Mouse (Mus musculus) heart, embryonic 10.5 days (tissue): ENCODE measurements at regions not wholly inside any gene's neighbourhood (a gene's known extent, or its start where the extent isn't known, plus 50 kb on each side); places are given as distances from the start of the nearest gene placed in this dataset.
A peak's percentile ranks its signal among the peaks of the same experiment; 100 is the strongest.

Source experiments
- DNase-seq: peaks from one replicate; pipeline ENCODE4 v3.0.0-alpha.2; 2017; ENCODE audit warnings: low spot score
- H3K27ac ChIP-seq: fragments of 300-500 bp; sonication (generic); 2 replicates; pipeline ENCODE4 v1.5.1; 2016; ENCODE audit warnings: mild to moderate bottlenecking
- H3K27me3 ChIP-seq: fragments of 300-500 bp; sonication (generic); 2 replicates; pipeline ENCODE4 v1.6.1; 2016; ENCODE audit warnings: mild to moderate bottlenecking; ENCODE audit not compliant: poor library complexity, insufficient read depth, severe bottlenecking
- H3K36me3 ChIP-seq: fragments of 300-500 bp; sonication (generic); 2 replicates; pipeline ENCODE4 v1.6.1; 2016; ENCODE audit warnings: mild to moderate bottlenecking, moderate library complexity
- H3K4me1 ChIP-seq: fragments of 300-500 bp; sonication (generic); 2 replicates; pipeline ENCODE4 v1.6.1; 2016; ENCODE audit warnings: mild to moderate bottlenecking
- H3K4me3 ChIP-seq: fragments of 300-500 bp; sonication (generic); 2 replicates; pipeline ENCODE4 v1.5.1; 2016; ENCODE audit warnings: mild to moderate bottlenecking, moderate library complexity
- H3K9me3 ChIP-seq: fragments of 300-500 bp; sonication (generic); 2 replicates; pipeline ENCODE4 v1.6.1; 2016; ENCODE audit warnings: mild to moderate bottlenecking, moderate library complexity
- WGBS: fragments of 180-500 bp; shearing (Covaris S2); methylation state at CpG from one replicate; pipeline ENCODE4 v1.1.7; 2016; 5-methylcytosine and 5-hydroxymethylcytosine counted together

GRCm38 (mm10) chr5:128550736-128551135 lies 49.9 kb upstream of the Fzd10 start:
- 14% methylated on average over 3 of the region's 3 CpGs for WGBS

GRCm38 (mm10) chr5:128549811-128550210 lies 50.8 kb upstream of the Fzd10 start:
- Histone ChIP-seq H3K9me3 (no peaks in the 10 kb centered on the region), H3K4me1 (peaks cover 8% of the 10 kb centered on the region; the same call in 1 of the 2 replicates), H3K4me3 (no peak overlapping the region), H3K27ac (no peak overlapping the region), H3K27me3 (peaks cover 30% of the 10 kb centered on the region), H3K36me3 (no peaks in the 10 kb centered on the region)
- 80% methylated on average over 11 of the region's 11 CpGs for WGBS
- no peak for DNase-seq

More at GRCm38 (mm10) chr5:128550736-128551135, 49.9 kb upstream of the Fzd10 start:
- no peak overlapping the region for H3K4me3 ChIP-seq
- H3K36me3 ChIP-seq: no peaks in the 10 kb centered on the region
- H3K4me1 ChIP-seq: peaks cover 8% of the 10 kb centered on the region; the same call in 1 of the 2 replicates
- H3K27ac ChIP-seq: no peak overlapping the region
- peaks cover 30% of the 10 kb centered on the region for H3K27me3 ChIP-seq
- DNase-seq: no peak
- H3K9me3 ChIP-seq: no peaks in the 10 kb centered on the region

GRCm38 (mm10) chr5:128542049-128542448 lies 58.6 kb upstream of the Fzd10 start:
- Histone ChIP-seq H3K4me1 (peaks cover 16% of the 10 kb centered on the region), H3K27me3 (no peaks in the 10 kb centered on the region; the same call in 1 of the 2 replicates), H3K9me3 (no peaks in the 10 kb centered on the region), H3K4me3 (peak overlapping the region; percentile 38), H3K27ac (peak overlapping the region; percentile 81), H3K36me3 (no peaks in the 10 kb centered on the region)
- WGBS: 6% methylated on average over 10 of the region's 10 CpGs
- DNase-seq: peak; percentile 84

DNA sequence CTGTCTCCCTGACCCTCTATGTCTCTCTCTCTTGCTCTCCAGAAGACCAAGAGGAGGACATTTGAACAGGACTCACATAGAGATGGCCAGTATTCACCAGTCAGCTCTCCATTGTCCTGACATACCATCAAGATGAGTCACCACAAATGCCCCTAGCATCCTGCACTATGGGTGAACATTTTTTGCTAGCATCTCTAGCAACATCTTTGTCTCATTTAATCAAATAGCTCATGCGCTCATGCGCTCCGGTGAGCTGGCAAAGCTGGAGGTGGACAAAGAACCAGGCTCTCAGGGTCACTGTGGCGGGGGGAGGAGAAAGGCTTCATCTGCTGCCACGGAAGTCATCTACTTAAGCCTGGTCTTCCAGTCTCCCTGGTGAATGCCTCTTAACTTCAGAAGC lies 62.0 kb upstream of the Fzd10 start:
- H3K9me3 ChIP-seq: no peaks in the 10 kb centered on the region
- 81% methylated on average over 5 of the region's 5 CpGs for WGBS
- no peak overlapping the region for H3K27ac ChIP-seq
- H3K4me1 ChIP-seq: peaks cover 21% of the 10 kb centered on the region
- no peak for DNase-seq
- H3K27me3 ChIP-seq: no peaks in the 10 kb centered on the region; the same call in 1 of the 2 replicates
- no peak overlapping the region for H3K4me3 ChIP-seq
- no peaks in the 10 kb centered on the region for H3K36me3 ChIP-seq

GRCm38 (mm10) chr5:128537218-128537617 lies 63.4 kb upstream of the Fzd10 start:
- DNase-seq: no peak
- Histone ChIP-seq H3K27ac (no peak overlapping the region), H3K4me3 (peak overlapping the region; percentile 25; the same call in 1 of the 2 replicates), H3K27me3 (no peaks in the 10 kb centered on the region; the same call in 1 of the 2 replicates), H3K9me3 (no peaks in the 10 kb centered on the region), H3K36me3 (no peaks in the 10 kb centered on the region), H3K4me1 (peaks cover 15% of the 10 kb centered on the region)
- 50% methylated on average over 12 of the region's 12 CpGs for WGBS

DNA sequence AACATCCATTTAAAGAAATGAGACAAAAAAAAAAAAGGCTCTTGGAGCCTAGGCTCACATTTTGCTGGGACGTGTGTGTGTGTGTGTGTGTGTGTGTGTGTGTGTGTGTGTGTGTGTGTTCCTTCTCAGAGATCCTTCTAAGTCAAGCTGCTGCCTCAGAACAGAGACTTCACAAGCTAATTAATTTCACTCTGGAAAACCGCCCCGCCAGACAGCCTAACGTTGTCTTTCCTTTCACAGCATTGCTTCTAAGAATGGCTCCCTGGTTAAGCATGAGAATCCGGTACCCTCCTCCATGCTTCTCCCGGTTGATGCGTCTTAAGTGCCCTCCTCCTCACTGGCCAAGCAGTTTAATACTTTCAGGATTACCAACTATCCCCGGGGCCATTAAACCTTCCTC lies 64.3 kb upstream of the Fzd10 start:
- Histone ChIP-seq H3K27ac (no peak overlapping the region), H3K27me3 (no peaks in the 10 kb centered on the region; the same call in 1 of the 2 replicates), H3K4me1 (peaks cover 7% of the 10 kb centered on the region; the same call in 1 of the 2 replicates), H3K9me3 (no peaks in the 10 kb centered on the region), H3K4me3 (peak overlapping the region; percentile 25; the same call in 1 of the 2 replicates), H3K36me3 (no peaks in the 10 kb centered on the region)
- no peak for DNase-seq
- WGBS: 44% methylated on average over 8 of the region's 8 CpGs

- Histone ChIP-seq H3K4me3 (no peak overlapping the region), H3K27ac (no peak overlapping the region), H3K9me3 (no peaks in the 10 kb centered on the region), H3K27me3 (peaks cover 9% of the 10 kb centered on the region; the same call in 1 of the 2 replicates), H3K36me3 (no peaks in the 10 kb centered on the region), H3K4me1 (peaks cover 8% of the 10 kb centered on the region)
- WGBS: 33% methylated on average over 8 of the region's 9 CpGs
- no peak for DNase-seq
These were observed 73.4 kb upstream of the Fzd10 start for GRCm38 (mm10) chr5:128527241-128527640.

GRCm38 (mm10) chr5:128526432-128526831 lies 74.2 kb upstream of the Fzd10 start:
- DNase-seq: no peak
- H3K27me3 ChIP-seq: peaks cover 9% of the 10 kb centered on the region; the same call in 1 of the 2 replicates
- H3K4me1 ChIP-seq: peaks cover 8% of the 10 kb centered on the region
- WGBS: 73% methylated on average over 5 of the region's 5 CpGs
- no peaks in the 10 kb centered on the region for H3K36me3 ChIP-seq
- H3K27ac ChIP-seq: no peak overlapping the region
- no peaks in the 10 kb centered on the region for H3K9me3 ChIP-seq
- H3K4me3 ChIP-seq: no peak overlapping the region

GRCm38 (mm10) chr5:128524377-128525280 lies 76.0 kb upstream of the Fzd10 start:
- H3K36me3 ChIP-seq: no peaks in the 10 kb centered on the region
- no peak overlapping the region for H3K27ac ChIP-seq
- no peaks in the 10 kb centered on the region for H3K9me3 ChIP-seq
- H3K4me3 ChIP-seq: no peak overlapping the region
- H3K27me3 ChIP-seq: peaks cover 26% of the 10 kb centered on the region
- H3K4me1 ChIP-seq: peaks cover 8% of the 10 kb centered on the region
- no peak for DNase-seq
- 8% methylated on average over 26 of the region's 26 CpGs for WGBS

GRCm38 (mm10) chr5:128522667-128523066 lies 78.0 kb upstream of the Fzd10 start:
- Histone ChIP-seq H3K4me3 (no peak overlapping the region), H3K27ac (no peak overlapping the region), H3K9me3 (no peaks in the 10 kb centered on the region), H3K36me3 (no peaks in the 10 kb centered on the region), H3K27me3 (peaks cover 44% of the 10 kb centered on the region), H3K4me1 (peaks cover 8% of the 10 kb centered on the region)
- 43% methylated on average over 5 of the region's 5 CpGs for WGBS
- no peak for DNase-seq

DNA sequence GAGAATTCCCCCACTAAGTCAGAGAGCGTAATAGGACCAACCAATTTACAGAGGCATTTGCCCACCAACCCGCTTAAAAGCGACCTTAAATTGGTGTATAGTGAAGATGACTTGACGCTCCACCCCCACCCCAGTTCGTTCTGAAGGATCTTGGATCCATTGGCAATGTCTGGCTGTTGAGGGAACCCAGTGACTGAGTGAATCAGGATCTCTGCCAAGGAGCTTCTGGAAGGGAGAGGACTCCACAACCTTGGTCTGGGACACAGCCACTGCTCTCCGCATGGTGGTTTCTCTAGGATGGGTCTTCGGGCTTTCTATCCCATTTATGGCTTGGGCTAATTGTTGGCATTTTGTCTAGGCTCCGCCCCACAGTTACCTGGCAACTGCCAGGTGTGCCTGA lies 83.3 kb upstream of the Fzd10 start:
- WGBS: 55% methylated on average over 8 of the region's 8 CpGs
- Histone ChIP-seq H3K9me3 (no peaks in the 10 kb centered on the region), H3K27me3 (peaks cover 44% of the 10 kb centered on the region), H3K36me3 (no peaks in the 10 kb centered on the region), H3K4me1 (no peaks in the 10 kb centered on the region), H3K4me3 (no peak overlapping the region), H3K27ac (no peak overlapping the region)
- no peak for DNase-seq

DNA sequence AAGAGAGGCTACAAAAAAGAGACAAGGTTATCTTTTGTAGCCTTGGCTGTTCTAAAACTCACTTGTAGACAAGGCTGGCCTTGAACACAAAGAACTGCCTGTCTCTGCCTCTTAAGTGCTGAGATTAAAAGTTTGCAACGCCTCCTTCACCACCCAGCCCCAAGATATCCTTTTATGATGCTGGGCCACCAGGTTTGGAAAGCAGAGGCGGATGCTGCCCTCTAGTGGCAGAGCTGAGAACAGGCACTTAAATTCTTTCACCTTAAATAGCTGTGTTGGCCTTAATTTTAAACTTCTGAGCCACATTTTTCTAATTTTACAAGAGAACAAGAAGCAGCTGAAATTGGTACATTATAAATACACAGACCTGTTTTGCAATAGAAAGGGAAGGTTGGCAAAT lies 82.5 kb upstream of the Tmem132d start:
- no peak overlapping the region for H3K27ac ChIP-seq
- no peak overlapping the region for H3K4me3 ChIP-seq
- no peaks in the 10 kb centered on the region for H3K4me1 ChIP-seq
- 0% methylated on average over 2 of the region's 2 CpGs for WGBS
- no peak for DNase-seq
- no peaks in the 10 kb centered on the region for H3K9me3 ChIP-seq
- H3K27me3 ChIP-seq: peaks cover 34% of the 10 kb centered on the region
- H3K36me3 ChIP-seq: no peaks in the 10 kb centered on the region

DNA sequence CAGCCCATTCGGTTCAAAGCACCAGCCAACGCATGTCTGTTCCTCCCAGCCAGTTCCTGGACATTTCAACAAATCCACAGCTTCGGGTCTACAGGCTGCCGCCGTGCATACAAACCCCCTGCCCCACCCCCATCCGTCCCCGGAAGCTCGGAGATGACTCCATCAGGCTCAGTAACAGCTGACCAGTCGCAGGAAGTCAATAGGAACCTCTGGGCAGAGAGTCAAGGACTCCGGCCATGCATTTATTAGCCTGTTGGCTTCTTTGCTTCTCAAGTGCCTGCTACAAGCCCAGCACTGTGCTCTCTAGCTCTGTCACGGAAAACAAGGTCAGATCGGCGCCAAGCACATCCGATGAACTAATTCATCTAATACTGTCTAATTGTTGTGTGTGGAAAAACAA lies 80.4 kb upstream of the Tmem132d start:
- Histone ChIP-seq H3K9me3 (no peaks in the 10 kb centered on the region), H3K4me1 (no peaks in the 10 kb centered on the region), H3K4me3 (no peak overlapping the region), H3K27me3 (peaks cover 15% of the 10 kb centered on the region), H3K36me3 (no peaks in the 10 kb centered on the region), H3K27ac (no peak overlapping the region)
- no peak for DNase-seq
- WGBS: 76% methylated on average over 14 of the region's 14 CpGs
